Mouse (Mus musculus) lung, postnatal 10 days (tissue): Measurements from ENCODE around the gene Foxc2.
A peak's percentile ranks its signal among the peaks of the same experiment; 100 is the strongest.

ENCODE experiments used
- DNase-seq: peaks from one replicate; pipeline ENCODE4 v3.0.0; 2021

The Foxc2 gene

GRCm38 (mm10) chr8:121115948-121116347 is at the start of gene Foxc2:
Gene Foxc2 (plus strand): TSS chr8:121116171.
- peak; percentile 93 for DNase-seq

GRCm38 (mm10) chr8:121071454-121071853 is 44.5 kb upstream of the Foxc2 start:
- DNase-seq: peak; percentile 70

GRCm38 (mm10) chr8:121072406-121073130 is 43.4 kb upstream of the Foxc2 start:
- no peak for DNase-seq

GRCm38 (mm10) chr8:121073174-121074107 is 42.5 kb upstream of the Foxc2 start:
- DNase-seq: peak; percentile 68

GRCm38 (mm10) chr8:121074108-121074847 is 41.7 kb upstream of the Foxc2 start:
- DNase-seq: no peak

GRCm38 (mm10) chr8:121074848-121075145 is 41.2 kb upstream of the Foxc2 start:
- no peak for DNase-seq

- peak; percentile 61 for DNase-seq
These were observed 40.0 kb upstream of the Foxc2 start for GRCm38 (mm10) chr8:121075936-121076335.

GRCm38 (mm10) chr8:121076555-121076954 is 39.4 kb upstream of the Foxc2 start:
- no peak for DNase-seq

- no peak for DNase-seq
These were observed 37.2 kb upstream of the Foxc2 start for GRCm38 (mm10) chr8:121078721-121079120.

GRCm38 (mm10) chr8:121079201-121079600 is 36.8 kb upstream of the Foxc2 start:
- DNase-seq: no peak

GRCm38 (mm10) chr8:121079944-121080343 is 36.0 kb upstream of the Foxc2 start:
- DNase-seq: no peak

- DNase-seq: no peak
These were observed 35.4 kb upstream of the Foxc2 start for GRCm38 (mm10) chr8:121080361-121081090.

GRCm38 (mm10) chr8:121081398-121081797 is 34.6 kb upstream of the Foxc2 start:
- DNase-seq: no peak

GRCm38 (mm10) chr8:121082218-121083092 is 33.5 kb upstream of the Foxc2 start:
- no peak for DNase-seq

- peak; percentile 94 for DNase-seq
These were observed 32.7 kb upstream of the Foxc2 start for GRCm38 (mm10) chr8:121083093-121083935.

GRCm38 (mm10) chr8:121083936-121084209 is 32.1 kb upstream of the Foxc2 start:
- no peak for DNase-seq

- peak; percentile 89 for DNase-seq
These were observed 31.6 kb upstream of the Foxc2 start, which contains the start of gene Foxf1 for GRCm38 (mm10) chr8:121084210-121084951. Gene Foxf1 (plus strand): TSS chr8:121084386.

- no peak for DNase-seq
These were observed 31.0 kb upstream of the Foxc2 start for GRCm38 (mm10) chr8:121085011-121085410.

- DNase-seq: no peak
These were observed 30.4 kb upstream of the Foxc2 start for GRCm38 (mm10) chr8:121085561-121085960.
